Mouse (Mus musculus): Measurements from ENCODE around the gene Fam219b.

Fam219b gene

DNA sequence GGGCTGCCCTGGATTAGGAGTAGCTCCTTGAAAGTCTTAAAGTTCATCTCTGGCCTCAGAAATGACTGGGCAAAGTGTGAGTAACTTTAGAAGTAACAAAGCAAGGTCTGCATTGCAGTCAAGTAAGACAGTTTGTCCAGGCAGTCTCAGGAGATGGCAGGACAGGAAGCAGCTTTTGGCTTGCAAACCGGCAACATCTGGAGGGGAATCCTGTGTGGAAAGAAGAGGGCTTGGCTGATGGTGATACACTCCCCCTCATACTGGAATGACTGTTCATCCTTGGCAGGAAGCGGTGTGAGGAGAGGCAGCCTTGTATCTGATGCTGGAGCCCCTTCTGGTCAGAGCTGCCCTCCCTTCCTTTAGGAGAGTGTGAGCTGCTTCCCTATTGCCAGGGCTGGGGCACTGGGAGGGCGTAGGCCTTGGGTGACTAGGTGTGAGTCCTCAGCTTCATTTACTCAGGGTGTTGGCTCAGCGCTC lies 25.6 kb downstream of the Fam219b start:
- DNase-seq (ENCODE audit: low spot score in 2 of 2), result no peak

DNA sequence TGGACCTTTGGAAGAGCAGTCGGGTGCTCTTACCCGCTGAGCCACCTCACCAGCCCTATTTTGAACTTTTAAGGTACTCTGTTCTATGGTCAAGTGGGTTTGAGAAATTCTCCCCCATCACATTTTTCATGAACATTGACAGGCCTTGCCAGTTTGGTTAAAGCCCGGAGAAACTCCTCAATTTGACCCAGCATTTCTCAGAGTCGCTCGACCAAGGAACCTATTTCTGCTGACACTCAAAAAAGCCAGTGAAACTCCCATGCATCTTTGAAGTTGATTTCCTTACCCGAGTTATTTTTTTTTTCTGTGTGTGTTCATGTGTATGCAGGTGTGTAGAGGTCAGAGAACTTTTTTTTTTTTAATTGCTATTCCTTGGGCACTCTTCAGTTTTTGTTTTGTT lies 27.3 kb downstream of the Fam219b start:
- no peak for DNase-seq (ENCODE audit: low spot score in 2 of 2)

GRCm38 (mm10) chr9:57565741-57566221 lies 28.5 kb downstream of the Fam219b start:
- peak in 1 of 2 experiments; percentile 40 for DNase-seq (ENCODE audit: low spot score in 2 of 2)

- DNase-seq (ENCODE audit: low spot score in 2 of 2), result no peak
These were observed 29.5 kb downstream of the Fam219b start for GRCm38 (mm10) chr9:57566846-57567245.

- DNase-seq (ENCODE audit: low spot score in 2 of 2), result no peak
These were observed 31.2 kb downstream of the Fam219b start for GRCm38 (mm10) chr9:57568500-57568899.

DNA sequence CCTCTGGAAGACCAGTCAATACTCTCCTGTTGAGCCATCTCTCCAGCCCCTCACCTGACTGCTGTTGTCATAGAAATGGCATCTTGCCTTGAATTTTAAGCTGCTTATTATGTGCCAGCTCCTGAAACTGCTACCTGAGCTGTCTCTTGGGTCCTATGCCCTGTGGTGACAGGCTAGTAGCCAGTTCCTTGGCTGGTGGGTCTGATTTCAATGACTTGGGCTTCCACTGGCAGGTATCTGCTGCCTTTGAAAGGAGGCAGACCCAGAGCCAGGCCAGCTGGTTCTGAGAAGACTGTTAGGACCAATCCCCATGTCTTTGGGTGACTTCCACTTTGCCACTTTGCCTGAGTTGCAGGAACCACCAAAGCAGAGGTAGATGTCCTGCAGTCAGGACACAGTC lies 37.1 kb downstream of the Fam219b start:
- no peak for DNase-seq (ENCODE audit: low spot score in 2 of 2)

GRCm38 (mm10) chr9:57575577-57575976 lies 38.2 kb downstream of the Fam219b start:
- DNase-seq (ENCODE audit: low spot score in 2 of 2), result no peak

- DNase-seq (ENCODE audit: low spot score in 2 of 2), result no peak
These were observed 40.0 kb downstream of the Fam219b start for GRCm38 (mm10) chr9:57577144-57577849.

DNA sequence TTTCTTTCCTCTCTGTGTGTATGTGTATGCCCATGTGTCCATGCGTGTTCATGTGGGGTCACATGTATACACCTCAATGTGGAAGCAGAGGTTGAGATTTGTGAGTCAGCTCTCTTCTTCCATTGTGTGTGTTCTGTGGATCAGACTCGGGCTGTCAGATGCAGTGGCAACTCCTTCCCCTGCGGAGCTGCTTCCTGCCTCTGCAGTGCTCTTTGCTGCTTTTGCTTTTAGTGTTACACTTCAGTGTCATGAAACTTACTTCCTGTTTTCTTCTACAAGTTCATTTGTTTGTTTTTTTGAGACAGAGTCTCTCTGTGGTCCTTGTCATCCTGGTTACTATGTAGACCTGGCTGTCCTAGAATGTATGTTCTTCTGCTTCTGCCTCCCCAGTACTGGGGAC lies 47.7 kb downstream of the Fam219b start:
- DNase-seq (ENCODE audit: low spot score in 2 of 2), result no peak

DNA sequence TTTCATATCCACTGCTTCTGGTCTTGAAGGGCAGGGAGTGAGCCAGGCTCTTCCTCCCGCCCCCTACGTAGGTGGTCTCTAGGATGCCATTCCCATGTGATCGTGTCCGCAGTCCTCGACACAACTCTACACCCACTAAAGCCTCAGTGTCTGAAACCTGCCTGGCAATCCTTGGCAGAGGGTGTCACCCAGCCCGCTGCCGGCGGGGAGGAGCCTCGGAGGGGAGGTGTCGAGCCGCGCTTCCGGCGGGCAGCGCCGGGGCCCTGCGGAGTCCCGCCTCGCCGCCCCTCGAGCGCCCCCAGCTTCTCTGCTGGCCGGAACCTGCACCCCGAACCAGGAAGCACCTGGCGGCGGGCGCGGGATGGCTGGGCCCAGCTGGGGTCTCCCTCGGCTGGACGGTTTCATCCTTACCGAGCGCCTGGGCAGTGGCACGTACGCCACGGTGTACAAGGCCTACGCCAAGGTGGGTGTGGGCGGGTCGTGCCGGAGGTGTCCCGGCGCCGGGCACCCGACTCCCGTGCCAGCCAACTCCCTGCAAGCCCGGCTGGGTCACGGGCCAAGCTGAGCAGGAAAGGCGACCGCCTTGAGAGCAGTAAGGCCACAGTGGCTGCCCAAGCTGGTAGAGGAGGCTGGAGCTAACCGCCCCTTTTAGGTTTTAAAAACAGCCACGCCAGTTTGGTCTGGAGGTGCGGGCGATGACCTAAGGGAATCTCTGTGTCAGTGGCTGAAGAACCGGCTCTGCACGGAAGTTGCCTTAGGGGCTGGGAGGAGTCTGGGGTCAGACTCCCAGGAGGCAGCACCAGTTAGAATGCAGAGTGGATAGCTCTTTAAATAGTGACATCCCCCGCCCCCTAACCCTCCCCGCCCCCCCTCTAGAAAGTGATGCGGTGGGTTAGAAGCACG lies 52.1 kb downstream of the Fam219b start, which contains the start of gene Ulk3:
Gene Ulk3, plus strand, starts transcription at position 229 of the 903 bp plus-strand sequence.
- DNase-seq (ENCODE audit: low spot score in 2 of 2), result peak; percentile 46 to 68

DNA sequence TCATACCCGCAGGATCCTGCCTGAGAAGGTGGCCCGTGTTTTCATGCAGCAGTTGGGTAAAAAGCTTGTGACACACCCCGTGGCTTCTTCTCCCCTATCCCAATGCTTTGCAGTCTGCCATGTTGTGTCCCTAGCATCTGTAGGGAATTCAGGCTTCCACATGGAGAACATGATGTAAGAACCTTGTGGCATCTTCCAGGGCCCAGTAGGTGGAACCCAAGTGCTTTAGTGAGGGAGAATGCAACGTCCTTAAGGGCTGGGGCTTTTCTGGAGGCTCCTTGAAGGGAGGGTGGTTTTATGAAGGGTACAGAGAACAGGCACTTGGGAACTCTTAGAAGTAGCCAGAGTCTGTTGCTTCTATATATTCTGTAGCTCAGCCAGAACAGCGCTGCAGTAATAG lies 53.4 kb downstream of the Fam219b start:
- DNase-seq (ENCODE audit: low spot score in 2 of 2), result no peak
